Mouse (Mus musculus) kidney, adult 2 months (tissue): ENCODE data around the gene Abat. TPM values are rescaled to one million over a fixed set of nuclear protein-coding genes. Genes with fewer than 3 reads are reported as not detected.

Experiments used
- DNase-seq: peaks from one replicate; pipeline ENCODE4 v3.0.0; 2021
- H3K27ac ChIP-seq: fragments of 200-500 bp; 2 replicates; pipeline ENCODE4 v1.5.1; 2012; ENCODE audit warnings: low read depth, low read length, control low read depth, inconsistent platforms; ENCODE audit not compliant: insufficient read depth
- H3K27me3 ChIP-seq: fragments of 200-500 bp; replicated peaks from 2 replicates; pipeline ENCODE4 v1.6.1; 2012; ENCODE audit warnings: mild to moderate bottlenecking, moderate library complexity, low read length, inconsistent platforms; ENCODE audit not compliant: control insufficient read depth, insufficient read depth
- H3K36me3 ChIP-seq: fragments of 200-500 bp; 2 replicates; pipeline ENCODE4 v1.6.1; 2012; ENCODE audit warnings: mild to moderate bottlenecking, moderate library complexity, low read length, inconsistent platforms; ENCODE audit not compliant: control insufficient read depth, insufficient read depth
- H3K4me1 ChIP-seq: fragments of 200-500 bp; 2 replicates; pipeline ENCODE4 v1.6.1; 2011; ENCODE audit warnings: low read length; ENCODE audit not compliant: control insufficient read depth, insufficient read depth
- H3K4me3 ChIP-seq: fragments of 200-500 bp; 2 replicates; pipeline ENCODE4 v1.5.1; 2011; ENCODE audit warnings: mild to moderate bottlenecking, low read depth, low read length, control low read depth; ENCODE audit not compliant: insufficient read depth
- CTCF ChIP-seq: fragments of 200-500 bp; conservative IDR thresholded peaks from 2 replicates; pipeline ENCODE4 v1.5.1; 2011; ENCODE audit warnings: low read depth, mild to moderate bottlenecking, control low read depth, low read length, moderate library complexity, mixed read lengths; ENCODE audit not compliant: insufficient read depth, insufficient read length
- POLR2A ChIP-seq: fragments of 200-500 bp; IDR thresholded peaks from one replicate; pipeline ENCODE4 v1.6.1; 2011; ENCODE audit warnings: low read depth, low read length, control low read depth
- WGBS: fragments of 180-500 bp; shearing (Covaris S2); methylation state at CpG from one replicate; pipeline ENCODE4 v1.1.7; 2018; 5-methylcytosine and 5-hydroxymethylcytosine counted together
- polyA plus RNA-seq: library from polyadenylated mRNA; depleted of rRNA; stranded (reverse); fragments of >200 nt; gene quantifications from 2 replicates; pipeline ENCODE4 v1.2.3, GENCODE M21; 2012

Abat gene
- polyA plus RNA-seq, 1 experiment: 267 TPM

DNA sequence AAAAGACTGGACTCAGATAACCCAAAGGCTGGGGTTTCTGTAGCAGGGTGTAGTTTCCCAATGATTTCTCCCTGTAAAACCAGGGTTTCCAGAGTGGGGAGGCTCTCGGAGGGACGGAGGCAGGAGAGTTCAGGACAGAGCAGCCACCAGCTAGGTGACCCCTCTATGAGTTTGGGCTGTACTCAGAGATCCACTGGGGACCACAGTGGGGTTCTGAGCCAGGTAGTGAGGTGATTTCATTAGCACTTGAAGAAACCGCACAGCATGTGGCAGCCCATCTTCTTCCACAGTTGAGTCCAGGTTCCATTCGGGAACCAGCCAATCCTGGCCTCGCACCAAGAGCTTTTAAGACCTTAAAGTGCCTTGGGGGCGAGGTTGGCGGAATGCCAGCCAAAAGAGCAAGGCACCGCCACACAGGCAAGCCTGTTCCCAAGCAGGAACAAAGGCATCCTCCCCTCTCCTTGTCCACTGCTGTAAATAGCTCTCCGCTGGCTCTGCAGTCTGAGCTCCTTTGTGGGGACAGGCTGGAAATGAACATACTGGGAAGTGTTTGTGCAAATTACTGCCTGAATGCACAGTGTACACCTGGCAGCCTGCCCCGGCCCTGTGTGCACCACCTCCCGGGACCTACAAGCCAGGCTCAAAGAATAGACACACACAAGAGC is 10.4 kb downstream of the Abat start:
- DNase-seq: peak; percentile 56
- no peak overlapping the region for H3K27ac ChIP-seq
- 31% methylated on average over 11 of the region's 11 CpGs for WGBS

DNA sequence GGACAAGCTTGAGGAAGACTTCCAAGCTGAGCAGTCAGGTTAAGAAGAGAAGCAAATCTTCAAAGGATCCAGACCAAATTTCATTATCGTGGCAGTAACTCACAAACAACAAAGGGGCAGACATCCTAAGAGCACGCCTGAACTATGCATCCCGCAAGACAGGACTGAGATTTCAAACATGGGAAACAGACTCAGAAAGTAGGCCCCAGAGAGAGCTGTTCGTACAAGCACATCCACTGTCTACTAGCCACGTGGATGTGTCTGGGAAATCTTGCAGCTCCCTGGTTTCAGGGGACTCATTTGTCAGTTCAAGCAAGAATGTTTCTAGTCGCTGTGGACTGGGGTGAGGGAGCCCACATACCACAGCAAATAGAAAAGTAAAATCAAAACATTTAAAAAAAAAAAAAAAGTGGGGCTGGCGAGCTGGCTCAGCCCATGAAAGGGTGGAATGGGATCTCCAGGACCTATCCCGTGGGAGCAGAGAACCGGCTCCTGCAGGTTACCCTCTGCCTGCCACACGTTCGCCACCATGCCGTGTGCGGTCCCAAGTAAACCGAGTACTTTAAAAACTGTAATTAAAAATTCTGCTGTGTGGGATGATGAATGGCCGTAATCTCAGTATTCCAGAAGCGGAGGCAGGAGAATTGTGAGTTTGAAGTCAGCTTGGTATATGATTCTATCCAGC is 11.1 kb downstream of the Abat start:
- DNase-seq: no peak
- H3K4me1 ChIP-seq: peaks cover 21% of the 10 kb centered on the region; the same call in 1 of the 2 replicates
- no peak overlapping the region for H3K27ac ChIP-seq
- WGBS: 70% methylated on average over 16 of the region's 16 CpGs
- no peaks in the 10 kb centered on the region for H3K36me3 ChIP-seq
- H3K4me3 ChIP-seq: no peak overlapping the region
- no peaks in the 10 kb centered on the region for H3K27me3 ChIP-seq
- TF ChIP-seq POLR2A (no peak), CTCF (no peak)

More for the DNA sequence above, 10.4 kb downstream of the Abat start:
- Histone ChIP-seq H3K4me1 (peaks cover 21% of the 10 kb centered on the region; the same call in 1 of the 2 replicates), H3K27me3 (no peaks in the 10 kb centered on the region), H3K36me3 (no peaks in the 10 kb centered on the region), H3K4me3 (no peak overlapping the region)
- TF ChIP-seq CTCF: no peak

GRCm38 (mm10) chr16:8525293-8525692 is 12.1 kb downstream of the Abat start:
- WGBS: 56% methylated on average over 3 of the region's 3 CpGs
- TF ChIP-seq POLR2A (no peak), CTCF (no peak)
- H3K36me3 ChIP-seq: no peaks in the 10 kb centered on the region
- H3K27me3 ChIP-seq: no peaks in the 10 kb centered on the region
- no peak for DNase-seq
- H3K4me3 ChIP-seq: no peak overlapping the region
- peaks cover 21% of the 10 kb centered on the region; the same call in 1 of the 2 replicates for H3K4me1 ChIP-seq
- H3K27ac ChIP-seq: no peak overlapping the region

GRCm38 (mm10) chr16:8525877-8526276 is 12.6 kb downstream of the Abat start:
- peaks cover 21% of the 10 kb centered on the region; the same call in 1 of the 2 replicates for H3K4me1 ChIP-seq
- no peak for TF ChIP-seq POLR2A
- no peak for TF ChIP-seq CTCF
- no peak overlapping the region for H3K27ac ChIP-seq
- no peaks in the 10 kb centered on the region for H3K36me3 ChIP-seq
- no peak overlapping the region for H3K4me3 ChIP-seq
- no peak for DNase-seq
- WGBS: 48% methylated on average over 7 of the region's 7 CpGs
- no peaks in the 10 kb centered on the region for H3K27me3 ChIP-seq

DNA sequence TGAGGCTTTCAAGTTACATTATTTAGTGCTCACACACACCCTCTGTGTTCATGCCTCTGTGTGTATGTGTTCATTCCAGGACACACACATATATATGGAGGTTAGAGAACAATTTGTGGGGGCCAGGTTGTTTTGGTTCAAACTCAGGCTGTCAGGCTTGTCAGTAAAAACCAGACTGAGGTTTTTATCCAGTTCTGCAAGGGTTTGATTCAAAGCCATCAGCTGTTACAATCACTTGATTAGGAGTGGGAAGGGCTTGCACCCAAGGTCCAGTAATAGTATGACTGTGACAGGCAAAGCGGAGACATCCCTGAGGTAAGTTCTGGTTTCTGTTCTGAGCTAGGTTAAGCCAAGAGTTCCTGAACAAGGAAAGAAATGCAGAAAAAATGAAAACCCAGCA is 16.2 kb downstream of the Abat start:
- H3K27me3 ChIP-seq: no peaks in the 10 kb centered on the region
- DNase-seq: no peak
- H3K4me3 ChIP-seq: no peak overlapping the region
- TF ChIP-seq POLR2A (no peak), CTCF (no peak)
- WGBS: 97% methylated on average over 1 of the region's 1 CpGs
- no peak overlapping the region for H3K27ac ChIP-seq
- H3K36me3 ChIP-seq: no peaks in the 10 kb centered on the region
- H3K4me1 ChIP-seq: peaks cover 13% of the 10 kb centered on the region; the same call in 1 of the 2 replicates

GRCm38 (mm10) chr16:8530018-8530417 is 16.8 kb downstream of the Abat start:
- Histone ChIP-seq H3K4me3 (no peak overlapping the region), H3K27me3 (no peaks in the 10 kb centered on the region), H3K4me1 (peaks cover 12% of the 10 kb centered on the region; the same call in 1 of the 2 replicates), H3K27ac (no peak overlapping the region), H3K36me3 (no peaks in the 10 kb centered on the region)
- TF ChIP-seq CTCF: no peak
- no peak for TF ChIP-seq POLR2A
- no peak for DNase-seq
- 71% methylated on average over 14 of the region's 14 CpGs for WGBS

DNA sequence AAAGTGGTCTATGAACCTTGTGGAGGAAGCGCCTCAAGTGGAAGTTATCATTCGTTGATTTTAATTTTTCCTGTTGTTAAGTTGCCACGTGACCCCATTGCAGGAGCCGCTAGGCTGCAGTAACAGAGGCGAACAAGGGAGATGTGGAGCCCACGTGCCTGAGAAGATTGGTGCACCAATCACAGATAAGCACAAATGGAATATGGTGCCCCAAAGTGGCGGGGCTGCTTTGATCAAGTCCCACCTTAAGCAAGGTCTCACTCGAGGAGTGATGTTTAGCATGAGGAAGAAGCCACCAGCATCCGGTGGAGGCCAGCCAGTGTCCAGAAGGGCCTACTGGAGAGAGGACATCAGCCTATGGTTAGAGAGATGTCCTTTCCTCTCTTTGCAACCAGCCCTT is 19.2 kb downstream of the Abat start:
- H3K36me3 ChIP-seq: no peaks in the 10 kb centered on the region
- no peak for DNase-seq
- no peaks in the 10 kb centered on the region for H3K4me1 ChIP-seq
- H3K27me3 ChIP-seq: no peaks in the 10 kb centered on the region
- 94% methylated on average over 9 of the region's 9 CpGs for WGBS
- no peak overlapping the region for H3K4me3 ChIP-seq
- H3K27ac ChIP-seq: no peak overlapping the region
- TF ChIP-seq CTCF: no peak
- no peak for TF ChIP-seq POLR2A
